Mouse (Mus musculus) C2C12 (cell line): ENCODE measurements at regions not wholly inside any gene's neighbourhood (a gene's known extent, or its start where the extent isn't known, plus 50 kb on each side); places are given as distances from the start of the nearest gene placed in this dataset.

Source experiments
- CTCF ChIP-seq: IDR thresholded peaks from one replicate; pipeline ENCODE4 v1.5.1; 2011; ENCODE audit not compliant: control insufficient read depth, insufficient read depth, insufficient read length
- MYOG ChIP-seq: IDR thresholded peaks from one replicate; pipeline ENCODE4 v1.6.1; 2011; ENCODE audit not compliant: control insufficient read depth, insufficient read length; ENCODE audit errors: extremely low read depth

GRCm38 (mm10) chr6:135488795-135489194 is 126.5 kb downstream of the Emp1 start:
- TF ChIP-seq CTCF = no peak
- TF ChIP-seq MYOG = no peak
